Mouse (Mus musculus) intestine, postnatal 0 days (tissue): ENCODE data around the gene Calr3. TPM values are rescaled to one million over a fixed set of nuclear protein-coding genes. Genes with fewer than 3 reads are reported as not detected.
A peak's percentile ranks its signal among the peaks of the same experiment; 100 is the strongest.

Source experiments
- ATAC-seq: fragments of 200-750 bp; cut with Nextera tagmentation; 2 replicates; pipeline ENCODE4 v1.8.0; 2017; ENCODE audit warnings: mild to moderate bottlenecking, moderate TSS enrichment, moderate library complexity
- H3K27ac ChIP-seq: fragments of 300-500 bp; sonication (generic); 2 replicates; pipeline ENCODE4 v1.5.1; 2014; ENCODE audit warnings: mild to moderate bottlenecking, low read depth, low read length, moderate library complexity
- H3K27me3 ChIP-seq: fragments of 300-500 bp; sonication (generic); replicated peaks from 2 replicates; pipeline ENCODE4 v1.6.1; 2014; ENCODE audit warnings: low read length, mixed read lengths; ENCODE audit not compliant: control insufficient read depth, insufficient read depth
- H3K36me3 ChIP-seq: fragments of 300-500 bp; sonication (generic); 2 replicates; pipeline ENCODE4 v1.6.1; 2014; ENCODE audit warnings: mild to moderate bottlenecking, moderate library complexity; ENCODE audit not compliant: control insufficient read depth, insufficient read depth
- H3K4me1 ChIP-seq: fragments of 300-500 bp; sonication (generic); replicated peaks from 2 replicates; pipeline ENCODE4 v1.6.1; 2014; ENCODE audit warnings: antibody characterized with exemption, low read length, mixed read lengths; ENCODE audit not compliant: control insufficient read depth, insufficient read depth
- H3K4me2 ChIP-seq: fragments of 300-500 bp; sonication (generic); replicated peaks from 2 replicates; pipeline ENCODE4 v1.6.1; 2014; ENCODE audit warnings: low read depth, mild to moderate bottlenecking, moderate library complexity
- H3K4me3 ChIP-seq: fragments of 300-500 bp; sonication (generic); 2 replicates; pipeline ENCODE4 v1.5.1; 2014; ENCODE audit warnings: low read depth, low read length
- H3K9ac ChIP-seq: fragments of 300-500 bp; sonication (generic); 2 replicates; pipeline ENCODE4 v1.6.1; 2014; ENCODE audit warnings: mild to moderate bottlenecking, low read depth, low read length
- H3K9me3 ChIP-seq: fragments of 300-500 bp; sonication (generic); 2 replicates; pipeline ENCODE4 v1.6.1; 2016; ENCODE audit warnings: mixed run types; ENCODE audit not compliant: control insufficient read depth
- CTCF ChIP-seq: sonication (generic); IDR thresholded peaks from 2 replicates; pipeline ENCODE4 v1.5.1; 2016; ENCODE audit warnings: low read depth, mild to moderate bottlenecking, control low read depth, antibody characterized with exemption, moderate library complexity
- WGBS: fragments of 180-500 bp; shearing (Covaris S2); extraction: QIAGEN DNeasy Blood & Tissue Kit; methylation state at CpG from one replicate; pipeline ENCODE4 v1.1.7; 2014; 5-methylcytosine and 5-hydroxymethylcytosine counted together
- polyA plus RNA-seq: library from polyadenylated mRNA; unstranded; fragments of >200 nt; fragmentation: Nextera tagmentation; extraction: Ambion mirVana; gene quantifications from 2 replicates; pipeline ENCODE4 v1.2.1, GENCODE M21; 2015

Calr3 gene
- polyA plus RNA-seq, 1 experiment from 2014 or later, result 0.55 TPM

- no peaks in the 10 kb centered on the region for H3K27me3 ChIP-seq
- 0 out of 2 replicates have a peak overlapping the region, but pooled peaks have one; percentile 17 for H3K9ac ChIP-seq
- H3K27ac ChIP-seq, result peak overlapping the region; percentile 1; the same call in 1 of the 2 replicates
- H3K36me3 ChIP-seq, result peaks cover 61% of the 10 kb centered on the region
- no peak for TF ChIP-seq CTCF
- H3K9me3 ChIP-seq, result no peaks in the 10 kb centered on the region
- H3K4me3 ChIP-seq, result no peak overlapping the region
- no peak overlapping the region for H3K4me2 ChIP-seq
- ATAC-seq, result no peak
- H3K4me1 ChIP-seq, result no peaks in the 10 kb centered on the region
Observed at GRCm38 (mm10) chr8:72487014-72487413, 43.3 kb upstream of the Calr3 start.

- WGBS, result 72% methylated on average over 6 of the region's 6 CpGs
- no peak for ATAC-seq
Observed at GRCm38 (mm10) chr8:72485456-72486199, 42.0 kb upstream of the Calr3 start.

GRCm38 (mm10) chr8:72474826-72475546 is 31.3 kb upstream of the Calr3 start, which contains the start of gene Cherp:
Cherp (minus strand) TSS chr8:72475226.
- peaks cover 18% of the 10 kb centered on the region for H3K36me3 ChIP-seq
- H3K9ac ChIP-seq, result peak within 1 kb of the TSS; percentile 69
- H3K27ac ChIP-seq, result peak within 1 kb of the TSS; percentile 84
- H3K27me3 ChIP-seq, result no peaks in the 10 kb centered on the region
- no peaks in the 10 kb centered on the region for H3K9me3 ChIP-seq
- peak within 1 kb of the TSS; percentile 89 for H3K4me3 ChIP-seq
- under 1% methylated on average over 79 of the region's 80 CpGs for WGBS
- H3K4me1 ChIP-seq, result peaks cover 4% of the 10 kb centered on the region; the same call in 1 of the 2 replicates
- H3K4me2 ChIP-seq, result peak within 1 kb of the TSS; percentile 70
- peak; percentile 93 for ATAC-seq
- 0 out of 2 replicates have a peak, but pooled peaks have one; percentile 33 for TF ChIP-seq CTCF

More at GRCm38 (mm10) chr8:72485456-72486199, 42.0 kb upstream of the Calr3 start:
- no peaks in the 10 kb centered on the region for H3K27me3 ChIP-seq
- no peaks in the 10 kb centered on the region for H3K4me1 ChIP-seq
- no peak overlapping the region for H3K9ac ChIP-seq
- H3K36me3 ChIP-seq, result peaks cover 70% of the 10 kb centered on the region
- TF ChIP-seq CTCF, result peak; percentile 37; the same call in 1 of the 2 replicates
- no peaks in the 10 kb centered on the region for H3K9me3 ChIP-seq
- no peak overlapping the region for H3K4me2 ChIP-seq
- H3K4me3 ChIP-seq, result no peak overlapping the region
- no peak overlapping the region for H3K27ac ChIP-seq

GRCm38 (mm10) chr8:72470684-72471083 is 27.0 kb upstream of the Calr3 start:
- TF ChIP-seq CTCF, result no peak
- WGBS, result 89% methylated on average over 7 of the region's 7 CpGs
- ATAC-seq, result no peak
- Histone ChIP-seq H3K4me1 (no peaks in the 10 kb centered on the region; the same call in 1 of the 2 replicates), H3K36me3 (peaks cover 61% of the 10 kb centered on the region), H3K27ac (no peak overlapping the region), H3K4me3 (no peak overlapping the region), H3K9ac (no peak overlapping the region), H3K4me2 (no peak overlapping the region), H3K9me3 (no peaks in the 10 kb centered on the region), H3K27me3 (no peaks in the 10 kb centered on the region)

- ATAC-seq, result no peak
- Histone ChIP-seq H3K4me2 (no peak overlapping the region), H3K9ac (no peak overlapping the region), H3K27me3 (no peaks in the 10 kb centered on the region), H3K4me1 (no peaks in the 10 kb centered on the region), H3K36me3 (peaks cover 68% of the 10 kb centered on the region), H3K4me3 (no peak overlapping the region), H3K27ac (peak overlapping the region; percentile 50; the same call in 1 of the 2 replicates), H3K9me3 (no peaks in the 10 kb centered on the region)
- TF ChIP-seq CTCF, result no peak
- whole genome bisulfite sequencing, result 93% methylated on average over 8 of the region's 8 CpGs
Observed at GRCm38 (mm10) chr8:72469984-72470383, 26.3 kb upstream of the Calr3 start.

- ATAC-seq, result peak; percentile 62
- no peaks in the 10 kb centered on the region for H3K27me3 ChIP-seq
- no peaks in the 10 kb centered on the region for H3K4me1 ChIP-seq
- no peak overlapping the region for H3K4me3 ChIP-seq
- peaks cover 76% of the 10 kb centered on the region for H3K36me3 ChIP-seq
- no peak overlapping the region for H3K4me2 ChIP-seq
- WGBS, result 72% methylated on average over 2 of the region's 2 CpGs
- H3K9me3 ChIP-seq, result no peaks in the 10 kb centered on the region
- no peak for TF ChIP-seq CTCF
- H3K9ac ChIP-seq, result no peak overlapping the region
- H3K27ac ChIP-seq, result peak overlapping the region; percentile 50
Observed at GRCm38 (mm10) chr8:72469243-72469642, 25.6 kb upstream of the Calr3 start.
